Mouse (Mus musculus): ENCODE measurements around the gene Zmym1.
"Not testable (repeated sequence)": the region's sequence is repeated elsewhere in the genome, so short reads cannot be mapped to it uniquely, and the experiment has no call there.

The Zmym1 gene

DNA sequence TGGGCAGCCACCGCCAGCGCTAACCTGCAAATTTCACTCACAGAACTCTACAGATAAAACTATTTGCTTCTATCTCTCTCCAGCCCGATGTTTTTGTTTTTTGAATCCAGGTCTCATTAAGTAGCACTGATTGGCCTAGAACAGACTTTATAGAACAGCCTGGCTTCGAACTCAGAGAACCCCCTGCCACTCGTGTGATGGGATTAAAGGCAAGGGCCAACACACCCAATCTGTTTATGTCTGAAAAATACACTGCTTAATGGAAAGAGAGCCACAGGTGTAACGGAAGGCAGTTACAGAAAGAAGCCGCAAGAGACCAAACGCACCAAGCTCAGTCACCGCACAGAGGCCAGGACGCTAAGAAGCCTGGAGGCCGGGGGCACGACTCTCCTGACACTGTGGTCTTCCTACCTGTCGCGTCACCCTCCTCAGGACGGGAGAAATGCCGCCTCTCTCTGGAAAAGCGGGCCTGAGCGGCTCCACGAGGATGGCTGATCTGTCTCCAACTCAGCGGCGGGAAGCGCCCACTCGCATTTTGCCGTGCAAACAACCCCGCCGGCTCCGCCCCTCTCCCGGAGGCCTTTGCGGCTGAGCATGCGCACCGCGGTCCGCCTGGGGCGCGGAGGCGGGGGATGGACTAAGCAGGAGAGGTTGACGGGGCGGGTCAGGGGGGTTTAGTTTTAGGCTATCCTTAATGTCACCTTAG is at the start of gene Zmym1:
Gene Zmym1 (minus strand): TSS at position 568 of the 706 bp plus-strand sequence.
- DNase-seq (ENCODE audit: low spot score in 2 of 2) = peak; percentile 83 to 85

GRCm38 (mm10) chr4:127110570-127110969 is 49.6 kb upstream of the Zmym1 start:
- DNase-seq (ENCODE audit: low spot score in 2 of 2) = no peak

GRCm38 (mm10) chr4:127107566-127107965 is 46.6 kb upstream of the Zmym1 start:
- no peak for DNase-seq (ENCODE audit: low spot score in 2 of 2)

GRCm38 (mm10) chr4:127099552-127099951 is 38.6 kb upstream of the Zmym1 start:
- DNase-seq (ENCODE audit: low spot score in 2 of 2) = not testable (repeated sequence)

DNA sequence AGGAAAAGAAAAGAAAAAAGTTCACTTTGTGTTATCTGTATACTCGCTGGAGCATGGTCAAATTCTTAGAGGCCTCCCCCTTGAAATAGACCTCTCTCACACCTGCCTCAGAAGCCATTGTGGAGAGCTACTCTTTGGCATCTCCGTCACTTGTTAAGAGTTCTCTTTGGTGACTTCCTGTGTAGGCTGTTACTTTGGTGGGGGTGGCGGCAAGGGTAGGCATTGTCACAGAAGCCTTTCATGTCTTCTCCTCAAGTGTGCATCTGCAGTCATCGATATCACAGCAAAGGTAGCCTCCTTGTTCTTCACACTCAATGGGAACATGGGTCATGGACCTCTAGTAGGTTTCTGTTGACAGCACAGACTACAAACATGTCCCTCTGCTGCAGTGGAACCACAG is 34.1 kb upstream of the Zmym1 start:
- no peak for DNase-seq (ENCODE audit: low spot score in 2 of 2)

- DNase-seq (ENCODE audit: low spot score in 2 of 2) = no peak
Observed at GRCm38 (mm10) chr4:127091188-127091587, 30.2 kb upstream of the Zmym1 start.

GRCm38 (mm10) chr4:127085761-127086160 is 24.8 kb upstream of the Zmym1 start:
- no peak for DNase-seq (ENCODE audit: low spot score in 2 of 2)

DNA sequence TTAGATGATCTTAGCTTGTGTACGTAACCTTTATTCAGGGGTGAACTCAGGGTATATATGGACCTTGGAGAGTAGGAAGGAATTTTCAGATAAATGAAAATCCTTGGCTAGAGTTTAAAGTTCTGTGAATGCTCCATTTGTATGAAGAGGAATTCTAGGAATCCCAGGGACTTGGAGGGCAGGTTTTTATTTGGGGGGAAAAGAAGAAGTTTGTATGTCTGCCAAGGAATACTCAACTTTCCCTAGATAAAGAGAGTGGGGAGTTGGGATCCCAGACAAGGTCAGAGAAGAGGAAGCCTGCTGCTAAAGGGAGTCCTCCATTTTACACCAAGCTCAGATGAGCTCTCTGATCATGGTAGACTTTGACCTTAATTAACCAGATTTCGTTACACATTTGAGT is 22.2 kb upstream of the Zmym1 start:
- no peak for DNase-seq (ENCODE audit: low spot score in 2 of 2)

DNA sequence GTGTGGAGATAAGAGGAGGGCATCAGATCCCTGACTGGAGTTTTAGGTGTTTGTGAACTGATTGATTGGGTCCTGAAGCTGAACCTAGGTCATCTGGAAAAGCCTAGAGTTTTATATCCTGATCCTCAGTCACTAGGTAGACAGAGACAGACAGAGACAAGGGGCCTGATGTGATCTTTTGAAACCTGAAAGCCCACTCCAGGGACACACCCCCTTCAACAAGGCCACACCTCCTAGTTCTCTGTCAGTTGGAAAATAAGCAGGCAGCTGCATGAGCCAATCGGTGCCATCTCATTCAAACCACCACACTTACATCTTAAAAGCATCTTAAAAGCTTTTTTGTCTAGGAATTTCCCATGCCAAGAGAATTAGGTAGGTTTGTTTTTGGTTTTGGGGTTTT is 19.9 kb upstream of the Zmym1 start:
- DNase-seq (ENCODE audit: low spot score in 2 of 2) = no peak

GRCm38 (mm10) chr4:127076875-127077548 is 16.1 kb upstream of the Zmym1 start, which contains the start of gene Zmym6:
Gene Zmym6, plus strand, starts transcription at chr4:127077383.
- DNase-seq (ENCODE audit: low spot score in 2 of 2) = peak; percentile 92 to 93

GRCm38 (mm10) chr4:127074915-127075314 is 14.0 kb upstream of the Zmym1 start:
- DNase-seq (ENCODE audit: low spot score in 2 of 2) = no peak

DNA sequence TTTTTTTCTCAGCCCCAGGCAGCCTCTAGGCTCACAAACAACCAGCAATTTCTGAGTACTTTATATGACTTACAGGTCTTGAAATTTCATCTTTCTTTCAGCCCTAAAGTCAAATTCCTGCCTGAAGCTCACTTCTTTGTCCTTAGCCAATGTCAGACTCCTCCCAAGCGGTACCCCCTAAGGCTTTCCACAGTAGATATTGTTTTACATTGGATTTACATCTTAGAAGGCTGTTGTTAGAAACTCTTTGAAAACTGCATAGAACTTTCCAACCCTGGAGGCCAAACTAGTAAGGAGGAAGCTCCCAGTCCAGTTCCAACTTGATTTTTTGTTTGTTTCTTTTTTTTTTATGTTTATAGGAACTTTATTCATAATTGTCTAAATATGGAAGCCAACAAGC is 3.1 kb upstream of the Zmym1 start:
- no peak for DNase-seq (ENCODE audit: low spot score in 2 of 2)

DNA sequence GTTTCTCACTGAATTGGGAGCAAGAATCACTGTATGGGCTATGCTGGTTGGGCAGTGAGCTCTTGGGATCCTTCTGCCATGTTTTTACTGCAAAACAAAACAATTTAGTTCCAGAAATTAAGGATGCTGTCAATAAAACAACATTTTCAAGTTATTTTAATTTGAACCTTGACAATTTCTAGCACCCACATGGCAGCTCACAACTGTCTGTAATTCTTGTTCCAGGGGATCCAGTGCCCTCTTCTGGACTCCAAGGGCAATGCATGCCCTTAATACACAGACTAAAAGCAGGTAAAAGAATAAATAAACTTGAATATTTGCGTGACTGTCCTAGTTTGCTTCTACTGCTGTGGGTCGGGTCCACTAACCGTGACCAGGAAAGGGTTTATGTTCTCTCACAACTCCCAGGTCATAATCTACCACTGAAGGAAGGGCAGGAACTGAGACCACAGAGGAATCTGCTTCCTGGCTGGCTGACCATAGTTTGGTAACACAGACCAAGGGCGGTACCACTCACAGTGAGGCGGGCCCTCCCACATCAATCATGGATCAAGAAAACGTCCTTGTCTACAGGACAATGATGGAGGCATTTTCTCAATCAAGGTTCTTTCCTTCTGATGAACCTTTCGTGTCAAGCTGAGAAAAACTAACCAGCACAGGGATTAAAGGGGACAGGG is 6.3 kb downstream of the Zmym1 start:
- DNase-seq (ENCODE audit: low spot score in 2 of 2) = no peak

- DNase-seq (ENCODE audit: low spot score in 2 of 2) = no peak
Observed at GRCm38 (mm10) chr4:127053071-127053470, 7.9 kb downstream of the Zmym1 start.

GRCm38 (mm10) chr4:127051121-127051520 is 9.8 kb downstream of the Zmym1 start:
- DNase-seq (ENCODE audit: low spot score in 2 of 2) = no peak

GRCm38 (mm10) chr4:127043540-127043939 is 17.4 kb downstream of the Zmym1 start:
- no peak for DNase-seq (ENCODE audit: low spot score in 2 of 2)

GRCm38 (mm10) chr4:127039871-127040483 is 21.0 kb downstream of the Zmym1 start:
- DNase-seq (ENCODE audit: low spot score in 2 of 2) = no peak

GRCm38 (mm10) chr4:127038828-127039349 is 22.1 kb downstream of the Zmym1 start:
- no peak for DNase-seq (ENCODE audit: low spot score in 2 of 2)

DNA sequence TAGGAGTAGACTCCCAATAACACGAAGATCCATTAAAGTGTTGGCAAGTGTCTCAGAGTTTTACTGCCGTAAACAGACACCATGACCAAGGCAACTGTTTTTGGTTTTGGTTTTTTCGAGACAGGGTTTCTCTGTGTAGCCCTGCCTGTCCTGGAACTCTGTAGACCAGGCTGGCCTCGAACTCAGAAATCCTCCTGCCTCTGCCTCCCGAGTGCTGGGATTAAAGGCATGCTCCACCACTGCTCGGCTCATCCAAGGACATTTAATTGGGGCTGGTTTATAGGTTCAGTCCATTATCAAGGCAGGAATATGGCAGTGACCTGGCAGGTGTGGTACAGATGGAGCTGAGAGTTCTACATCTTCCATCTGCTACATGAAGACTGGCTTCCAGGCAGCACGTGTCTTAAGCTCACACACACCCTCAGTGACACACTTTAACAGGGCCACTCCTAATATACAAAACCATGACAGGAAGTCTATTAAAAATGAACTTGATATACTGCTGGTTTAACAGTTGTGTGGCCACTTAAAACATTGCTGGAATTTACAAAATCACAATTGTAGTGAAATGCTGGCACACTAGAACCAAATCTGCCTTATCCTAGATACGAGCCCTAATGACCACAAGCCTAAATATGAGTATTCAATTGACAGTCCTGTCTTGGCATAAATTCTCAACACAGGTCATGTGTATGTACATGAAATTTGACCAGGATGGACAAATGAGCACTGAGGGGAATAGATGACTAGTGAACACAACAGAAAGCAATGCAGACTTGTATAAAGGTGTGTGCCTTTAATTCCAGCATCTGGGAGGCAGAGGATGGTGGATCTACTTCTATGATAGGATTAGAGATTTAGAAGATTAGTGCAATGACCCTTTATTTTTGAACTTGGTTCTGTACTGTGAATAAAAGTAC is 22.8 kb downstream of the Zmym1 start:
- no peak for DNase-seq (ENCODE audit: low spot score in 2 of 2)

GRCm38 (mm10) chr4:127037158-127037557 is 23.8 kb downstream of the Zmym1 start:
- DNase-seq (ENCODE audit: low spot score in 2 of 2) = no peak
